Mouse (Mus musculus): ENCODE data around the gene Hoxc4. TPM values are rescaled to one million over a fixed set of nuclear protein-coding genes. Genes with fewer than 3 reads are reported as not detected.

Hoxc4 gene
- total and polyA plus RNA-seq, 2 experiments from 2014 or later, result 13.1 to 33.0 TPM

GRCm38 (mm10) chr15:103061131-103061825 lies 42.5 kb downstream of the Hoxc4 start:
- Histone ChIP-seq H3K27me3 (ENCODE audit: insufficient read depth, low read length) (peaks cover 62% of the 10 kb centered on the region), H3K36me3 (ENCODE audit: insufficient read depth, low read length) (no peaks in the 10 kb centered on the region), H3K9me3 (ENCODE audit: low read length) (no peaks in the 10 kb centered on the region), H3K9ac (replicated peaks; ENCODE audit: low read length) (no peak overlapping the region), H3K27ac (peak overlapping the region; percentile 67), H3K4me2 (ENCODE audit: low read depth, low read length) (peak overlapping the region; percentile 40), H3K4me3 (ENCODE audit: low read length) (0 out of 2 replicates have a peak overlapping the region, but pooled peaks have one; percentile 2), H3K4me1 (ENCODE audit: insufficient read depth, low read length) (no peaks in the 10 kb centered on the region)
- ATAC-seq, result no peak
- no peak for TF ChIP-seq CTCF (IDR thresholded peaks at IDR 0.05; ENCODE audit: low read depth)
- 2% methylated on average over 30 of the region's 30 CpGs for WGBS
- DNase-seq (ENCODE audit: low spot score), result peak; percentile 56

GRCm38 (mm10) chr15:103061988-103062387 lies 43.3 kb downstream of the Hoxc4 start:
- no peaks in the 10 kb centered on the region for H3K36me3 ChIP-seq (ENCODE audit: insufficient read depth, low read length)
- no peaks in the 10 kb centered on the region for H3K9me3 ChIP-seq (ENCODE audit: low read length)
- no peak overlapping the region for H3K4me2 ChIP-seq (ENCODE audit: low read depth, low read length)
- H3K9ac ChIP-seq (replicated peaks; ENCODE audit: low read length), result no peak overlapping the region
- H3K4me3 ChIP-seq (ENCODE audit: low read length), result no peak overlapping the region
- H3K4me1 ChIP-seq (ENCODE audit: insufficient read depth, low read length), result no peaks in the 10 kb centered on the region
- no peak overlapping the region for H3K27ac ChIP-seq
- no peak for ATAC-seq
- no peak for TF ChIP-seq CTCF (IDR thresholded peaks at IDR 0.05; ENCODE audit: low read depth)
- H3K27me3 ChIP-seq (ENCODE audit: insufficient read depth, low read length), result peaks cover 62% of the 10 kb centered on the region
- WGBS, result 10% methylated on average over 2 of the region's 2 CpGs
- DNase-seq (ENCODE audit: low spot score), result no peak

GRCm38 (mm10) chr15:103065642-103066041 lies 46.9 kb downstream of the Hoxc4 start:
- 45% methylated on average over 7 of the region's 7 CpGs for WGBS
- ATAC-seq, result 0 out of 2 replicates have a peak, but pooled peaks have one; percentile 24

GRCm38 (mm10) chr15:103067701-103068100 lies 49.0 kb downstream of the Hoxc4 start:
- Histone ChIP-seq H3K4me3 (ENCODE audit: low read length) (no peak overlapping the region), H3K27me3 (ENCODE audit: insufficient read depth, low read length) (peaks cover 74% of the 10 kb centered on the region), H3K9me3 (ENCODE audit: low read length) (no peaks in the 10 kb centered on the region), H3K4me2 (ENCODE audit: low read depth, low read length) (no peak overlapping the region), H3K9ac (replicated peaks; ENCODE audit: low read length) (no peak overlapping the region), H3K4me1 (ENCODE audit: insufficient read depth, low read length) (no peaks in the 10 kb centered on the region), H3K27ac (no peak overlapping the region), H3K36me3 (ENCODE audit: insufficient read depth, low read length) (no peaks in the 10 kb centered on the region)
- no peak for TF ChIP-seq CTCF (IDR thresholded peaks at IDR 0.05; ENCODE audit: low read depth)
- 82% methylated on average over 4 of the region's 4 CpGs for WGBS
- ATAC-seq, result no peak
- DNase-seq (ENCODE audit: low spot score), result no peak

More at GRCm38 (mm10) chr15:103065642-103066041, 46.9 kb downstream of the Hoxc4 start:
- H3K27me3 ChIP-seq (ENCODE audit: insufficient read depth, low read length), result peaks cover 80% of the 10 kb centered on the region
- TF ChIP-seq CTCF (IDR thresholded peaks at IDR 0.05; ENCODE audit: low read depth), result no peak
- DNase-seq (ENCODE audit: low spot score), result no peak
- H3K4me3 ChIP-seq (ENCODE audit: low read length), result no peak overlapping the region
- H3K27ac ChIP-seq, result no peak overlapping the region
- no peaks in the 10 kb centered on the region for H3K9me3 ChIP-seq (ENCODE audit: low read length)
- H3K4me2 ChIP-seq (ENCODE audit: low read depth, low read length), result no peak overlapping the region
- no peaks in the 10 kb centered on the region for H3K36me3 ChIP-seq (ENCODE audit: insufficient read depth, low read length)
- H3K9ac ChIP-seq (replicated peaks; ENCODE audit: low read length), result no peak overlapping the region
- no peaks in the 10 kb centered on the region for H3K4me1 ChIP-seq (ENCODE audit: insufficient read depth, low read length)

- H3K4me3 ChIP-seq (ENCODE audit: low read length), result no peak overlapping the region
- no peaks in the 10 kb centered on the region for H3K36me3 ChIP-seq (ENCODE audit: insufficient read depth, low read length)
- TF ChIP-seq CTCF (IDR thresholded peaks at IDR 0.05; ENCODE audit: low read depth), result no peak
- no peaks in the 10 kb centered on the region for H3K9me3 ChIP-seq (ENCODE audit: low read length)
- 1% methylated on average over 18 of the region's 18 CpGs for WGBS
- peak; percentile 32; the same call in 1 of the 2 replicates for ATAC-seq
- H3K27ac ChIP-seq, result no peak overlapping the region
- no peaks in the 10 kb centered on the region for H3K4me1 ChIP-seq (ENCODE audit: insufficient read depth, low read length)
- peaks cover 59% of the 10 kb centered on the region for H3K27me3 ChIP-seq (ENCODE audit: insufficient read depth, low read length)
- H3K9ac ChIP-seq (replicated peaks; ENCODE audit: low read length), result no peak overlapping the region
- peak overlapping the region; percentile 23; the same call in 1 of the 2 replicates for H3K4me2 ChIP-seq (ENCODE audit: low read depth, low read length)
- DNase-seq (ENCODE audit: low spot score), result no peak
Measured at GRCm38 (mm10) chr15:103069173-103069572, 50.4 kb downstream of the Hoxc4 start.

GRCm38 (mm10) chr15:103071266-103071665 lies 52.5 kb downstream of the Hoxc4 start:
- H3K4me1 ChIP-seq (ENCODE audit: insufficient read depth, low read length), result no peaks in the 10 kb centered on the region

More at GRCm38 (mm10) chr15:103071266-103071665, 52.5 kb downstream of the Hoxc4 start:
- DNase-seq (ENCODE audit: low spot score), result no peak
- no peak for TF ChIP-seq CTCF (IDR thresholded peaks at IDR 0.05; ENCODE audit: low read depth)
- Histone ChIP-seq H3K9ac (replicated peaks; ENCODE audit: low read length) (no peak overlapping the region), H3K9me3 (ENCODE audit: low read length) (no peaks in the 10 kb centered on the region), H3K4me2 (ENCODE audit: low read depth, low read length) (no peak overlapping the region), H3K27ac (no peak overlapping the region), H3K27me3 (ENCODE audit: insufficient read depth, low read length) (peaks cover 44% of the 10 kb centered on the region), H3K36me3 (ENCODE audit: insufficient read depth, low read length) (no peaks in the 10 kb centered on the region), H3K4me3 (ENCODE audit: low read length) (no peak overlapping the region)
- 49% methylated on average over 5 of the region's 5 CpGs for WGBS
- ATAC-seq, result no peak
